Mouse (Mus musculus) spleen, embryonic (tissue): ENCODE results near the gene Map1lc3a.

Experiments
- CTCF ChIA-PET: fragments of 350-600 bp; sonication (Branson Sonifier 250); formaldehyde crosslinking; loops from one replicate; lab custom pipeline; 2022; lab: Charles Lee

Map1lc3a gene

DNA sequence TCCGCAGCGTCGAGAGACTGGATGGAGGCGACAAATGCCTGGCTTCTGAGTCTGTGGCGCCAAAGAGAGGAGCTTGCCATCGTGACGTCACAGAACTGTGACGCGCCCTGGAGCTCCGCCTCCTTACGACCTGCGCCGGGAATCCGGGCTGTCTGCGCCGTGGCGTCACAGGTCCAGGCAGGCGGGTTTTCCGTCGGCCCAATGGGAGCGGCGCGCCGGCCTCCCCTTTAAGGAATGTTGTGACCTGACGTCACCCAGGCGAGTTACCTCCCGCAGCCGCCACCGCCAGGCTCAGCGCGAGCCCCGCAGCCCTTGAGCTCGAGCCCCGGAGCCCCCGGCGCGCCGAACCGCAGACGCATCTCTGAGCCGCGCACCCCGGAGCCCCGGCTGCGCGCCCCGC, at the start of gene Map1lc3a:
Map1lc3a (plus strand) TSS at position 103 of the 400 bp plus-strand sequence.
- CTCF ChIA-PET: no interaction called here

DNA sequence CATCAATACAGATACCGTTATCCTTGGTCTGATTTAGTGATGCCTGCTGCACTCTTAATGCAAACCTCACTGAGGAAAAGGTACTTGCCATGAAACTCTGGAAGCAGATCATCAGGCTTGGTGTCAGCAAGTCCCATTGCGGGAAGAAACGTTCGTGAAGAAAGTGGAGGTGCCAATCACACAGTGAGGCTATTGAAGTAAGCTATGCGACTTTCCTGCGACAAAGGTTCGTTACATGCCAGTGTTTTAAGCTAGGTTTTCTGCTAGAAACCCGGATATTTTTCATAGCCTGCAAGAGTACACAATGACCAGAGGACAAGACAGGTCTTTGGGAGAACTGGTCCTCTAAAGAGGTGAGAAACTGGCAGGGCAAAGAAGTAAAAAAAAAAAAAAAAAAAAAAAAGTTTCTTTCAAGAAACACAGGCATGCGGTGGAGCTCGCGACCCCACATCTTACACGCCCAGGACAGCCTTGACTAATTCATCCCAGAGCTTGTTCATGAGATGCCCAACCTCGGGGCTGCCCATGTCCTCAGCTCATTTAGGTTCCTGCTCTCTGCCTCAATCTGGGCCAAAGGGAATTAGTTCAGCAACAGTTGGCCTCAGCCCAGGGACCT, 40.2 kb upstream of the Map1lc3a start:
- CTCF ChIA-PET: interaction anchor here (0.6 kb wide), 2 partner anchors 145 to 165 kb away, joined by 3 to 4 read pairs; no protein-coding TSS in a partner anchor

DNA sequence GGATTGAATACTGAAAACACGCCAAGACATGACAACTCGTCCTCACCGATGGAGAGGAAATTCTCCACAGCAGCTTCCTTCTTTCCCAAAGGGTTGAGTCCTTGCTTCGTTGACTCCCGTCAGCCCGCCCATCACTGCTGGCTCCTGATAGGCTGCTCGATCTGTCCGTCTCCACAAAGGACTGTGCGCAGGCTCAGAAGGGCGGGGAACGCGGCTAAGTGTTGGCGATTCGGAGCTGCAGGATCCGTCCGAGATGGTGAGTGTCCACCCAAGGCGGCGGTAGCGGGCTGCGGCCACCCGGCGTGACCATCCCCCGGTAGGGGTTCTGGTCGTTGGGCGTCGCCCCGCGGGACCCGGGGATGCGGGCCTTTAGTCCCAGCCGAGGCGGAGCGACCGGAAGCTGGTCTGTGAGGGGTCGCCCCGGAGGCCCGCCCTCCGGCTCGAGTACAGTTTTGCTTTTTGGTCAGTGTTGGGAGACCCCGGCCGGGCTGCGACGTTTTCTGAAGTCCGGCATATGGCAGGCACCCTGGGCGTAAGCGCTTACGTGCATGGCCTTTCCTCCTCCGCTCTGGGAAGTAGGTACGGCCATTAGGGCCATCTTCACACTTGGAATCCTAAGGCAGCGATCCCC, 39.6 kb upstream of the Map1lc3a start, which contains the start of gene Dynlrb1:
Dynlrb1 (plus strand) TSS at position 172 of the 631 bp plus-strand sequence.
- CTCF ChIA-PET: interaction anchor here (0.6 kb wide), 2 partner anchors 145 to 164 kb away, joined by 3 to 4 read pairs; no protein-coding TSS in a partner anchor

GRCm38 (mm10) chr2:155237276-155237675, 38.8 kb upstream of the Map1lc3a start:
- CTCF ChIA-PET: no interaction called here

DNA sequence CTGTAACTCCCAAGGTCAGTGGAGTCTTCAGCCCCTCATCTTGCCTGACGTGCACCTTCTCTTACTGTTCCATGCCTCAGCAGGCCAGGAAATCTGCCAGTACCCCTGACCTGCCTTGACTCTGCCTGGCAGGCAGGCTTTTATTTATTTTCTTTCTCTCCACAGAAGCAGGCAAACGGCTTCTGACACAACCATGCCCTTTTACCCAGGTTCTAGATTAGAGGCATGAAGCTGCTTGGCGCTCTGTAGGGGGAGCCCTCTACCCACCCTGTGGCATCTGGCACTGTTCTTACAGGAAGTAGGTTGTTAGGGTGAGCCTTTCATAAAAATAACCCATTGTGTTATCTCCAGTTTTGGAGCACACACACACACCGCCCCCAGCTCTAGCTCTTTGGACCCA, 35.2 kb upstream of the Map1lc3a start:
- CTCF ChIA-PET: interaction anchor here (0.7 kb wide), 2 partner anchors 137 to 162 kb away, joined by 3 read pairs; no protein-coding TSS in a partner anchor

- CTCF ChIA-PET: interaction anchor here (0.5 kb wide), 1 partner anchor 118 kb away, joined by 4 read pairs; no protein-coding TSS in a partner anchor
Measured at GRCm38 (mm10) chr2:155242296-155242855, 33.7 kb upstream of the Map1lc3a start.

DNA sequence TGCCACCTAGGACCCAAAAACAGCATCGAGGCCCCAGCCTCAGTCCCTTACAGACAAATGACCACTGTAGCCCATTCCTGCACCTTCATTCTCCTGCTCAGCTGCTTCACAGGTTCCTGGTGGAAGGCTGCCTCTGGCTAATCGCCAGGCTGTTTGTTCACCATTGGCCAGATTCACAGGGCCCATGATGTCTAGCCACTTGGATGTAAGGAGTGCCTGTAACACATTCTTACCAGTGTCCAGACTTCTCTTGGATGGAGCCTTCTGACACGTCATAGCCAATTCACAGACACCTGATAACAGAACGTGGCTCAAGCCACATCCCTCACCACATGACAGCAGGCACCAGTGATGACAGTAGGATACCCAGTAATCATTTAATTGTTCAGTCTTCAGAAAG, 29.9 kb upstream of the Map1lc3a start:
- CTCF ChIA-PET: interaction anchor here (0.7 kb wide), 1 partner anchor 160 kb away, joined by 3 read pairs; no protein-coding TSS in a partner anchor

DNA sequence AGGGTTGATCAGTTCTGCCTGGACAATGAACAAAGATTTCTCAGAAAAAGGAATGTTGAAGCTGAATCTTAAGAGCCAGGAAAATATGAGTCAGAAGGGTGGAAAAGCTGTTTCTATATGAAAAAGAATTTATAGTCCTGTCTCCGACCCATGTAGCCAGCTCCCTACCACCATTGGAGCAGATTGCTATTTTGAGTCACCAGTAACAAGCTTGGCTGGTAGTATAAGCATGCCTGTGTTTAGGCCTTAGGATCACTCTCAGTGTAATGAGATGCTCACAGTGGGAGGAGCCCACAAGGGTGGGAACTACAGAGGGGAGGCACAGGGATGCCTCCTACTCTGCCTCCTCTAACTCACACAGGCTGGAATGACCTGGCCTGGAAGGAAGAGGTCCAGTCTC, 27.9 kb upstream of the Map1lc3a start:
- CTCF ChIA-PET: no interaction called here

DNA sequence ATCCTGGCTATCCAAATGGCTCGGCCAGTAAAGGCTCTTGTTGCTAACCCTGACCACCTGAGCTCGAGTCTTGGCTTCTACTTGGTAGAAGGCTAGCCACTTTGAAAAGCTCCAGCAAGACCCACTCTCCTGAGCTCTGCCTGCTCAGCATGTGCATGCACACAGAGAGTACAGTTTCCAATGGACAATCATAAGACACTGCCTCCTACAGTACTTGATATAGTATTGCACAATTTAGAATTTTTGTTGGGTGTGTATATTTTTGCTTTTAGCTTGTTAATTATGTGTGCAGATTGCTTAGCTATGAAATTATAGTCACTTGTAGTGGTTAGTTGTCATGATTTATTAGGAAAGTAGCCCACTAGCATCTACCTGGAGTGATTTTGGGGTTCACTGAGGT, 27.4 kb upstream of the Map1lc3a start:
- CTCF ChIA-PET: no interaction called here

DNA sequence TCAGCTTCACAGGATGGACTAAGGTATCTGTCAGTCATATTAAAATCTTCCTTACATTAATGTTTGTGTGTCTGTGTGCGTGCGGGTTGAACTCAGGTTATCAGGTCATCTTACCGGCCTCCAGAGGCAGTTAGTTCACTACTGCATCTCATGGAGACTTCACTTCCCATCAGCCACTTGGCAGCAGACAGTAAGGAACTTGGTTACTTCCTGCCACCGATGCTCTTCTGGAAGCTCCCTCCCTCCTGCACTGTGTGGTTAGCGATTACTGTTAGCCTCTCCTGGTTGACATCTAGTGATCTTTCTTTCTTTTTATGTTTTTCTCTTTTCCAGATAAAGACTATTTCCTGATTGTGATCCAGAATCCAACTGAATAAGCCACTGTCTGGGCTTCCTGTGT, 26.5 kb upstream of the Map1lc3a start:
- CTCF ChIA-PET: no interaction called here

DNA sequence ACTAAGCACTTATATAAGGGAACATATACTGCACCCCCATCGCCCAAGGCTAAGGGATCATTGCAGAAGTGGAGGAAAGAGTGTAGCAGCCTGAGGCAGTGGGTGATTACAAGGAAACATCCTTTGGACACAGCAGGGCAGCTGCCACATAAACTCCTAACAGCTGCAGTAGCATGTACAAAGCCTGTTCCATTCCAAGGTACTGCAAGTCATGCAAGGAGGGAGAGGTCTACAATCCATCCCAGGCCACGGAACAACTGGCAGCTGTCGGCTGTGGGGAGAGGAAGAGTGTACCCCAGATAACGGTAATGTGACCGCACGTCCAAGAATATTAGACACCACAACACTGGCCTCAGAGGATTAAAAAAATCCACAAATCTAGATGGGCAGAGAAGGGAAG, 10.6 kb upstream of the Map1lc3a start:
- CTCF ChIA-PET: no interaction called here

DNA sequence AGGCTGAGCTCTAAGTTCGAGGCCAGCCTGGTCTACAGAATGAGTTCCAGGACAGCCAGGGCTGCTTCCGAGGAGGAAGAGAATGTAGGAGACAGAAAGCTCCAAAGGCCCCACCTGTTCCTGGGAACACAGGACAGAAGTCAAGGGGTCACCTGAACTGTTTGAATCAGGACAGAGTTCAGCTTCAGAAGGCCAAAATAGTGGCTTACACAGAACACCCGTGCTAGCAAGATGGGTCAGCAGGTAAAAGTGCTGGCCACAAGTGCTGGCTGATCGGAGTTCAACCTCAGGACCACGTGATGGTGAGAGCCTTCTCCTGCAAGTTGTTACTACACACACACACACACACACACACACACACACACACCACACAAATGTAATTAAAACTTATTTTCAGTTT, 9.2 kb upstream of the Map1lc3a start:
- CTCF ChIA-PET: interaction anchor here (0.7 kb wide), 2 partner anchors 58 to 194 kb away, joined by 4 to 6 read pairs; no protein-coding TSS in a partner anchor

GRCm38 (mm10) chr2:155271957-155272356, 4.1 kb upstream of the Map1lc3a start:
- CTCF ChIA-PET: no interaction called here

- CTCF ChIA-PET: no interaction called here
Measured at GRCm38 (mm10) chr2:155272396-155273170, 3.5 kb upstream of the Map1lc3a start.

GRCm38 (mm10) chr2:155273603-155274002, 2.5 kb upstream of the Map1lc3a start:
- CTCF ChIA-PET: interaction anchor here (0.7 kb wide), 1 partner anchor 64 kb away, joined by 3 read pairs; no protein-coding TSS in a partner anchor

DNA sequence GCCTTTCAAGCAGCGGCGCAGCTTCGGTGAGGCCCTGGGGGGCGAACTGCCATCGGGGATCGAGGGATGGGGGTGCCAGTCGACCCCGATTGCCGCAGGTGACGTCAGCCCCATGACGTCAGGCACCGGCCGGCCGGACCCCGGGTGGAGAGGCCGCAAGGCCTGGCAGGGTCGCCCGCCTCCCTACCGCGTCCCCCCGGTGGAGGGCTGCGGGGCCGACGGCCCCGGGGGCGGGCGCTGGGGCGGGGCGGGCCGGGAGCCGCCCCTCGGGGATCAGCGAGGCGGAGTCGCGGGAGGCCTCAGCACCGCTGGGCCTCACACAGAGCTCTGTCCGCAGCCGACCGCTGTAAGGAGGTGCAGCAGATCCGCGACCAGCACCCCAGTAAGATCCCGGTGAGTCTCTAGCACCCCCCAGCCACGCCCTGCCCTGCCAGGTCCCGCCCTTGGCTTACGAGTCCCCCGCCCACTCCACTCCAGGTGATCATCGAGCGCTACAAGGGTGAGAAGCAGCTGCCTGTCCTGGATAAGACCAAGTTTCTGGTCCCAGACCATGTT, 601 bp downstream of the Map1lc3a start:
- CTCF ChIA-PET: no interaction called here

GRCm38 (mm10) chr2:155277721-155278120, 1.6 kb downstream of the Map1lc3a start:
- CTCF ChIA-PET: no interaction called here

DNA sequence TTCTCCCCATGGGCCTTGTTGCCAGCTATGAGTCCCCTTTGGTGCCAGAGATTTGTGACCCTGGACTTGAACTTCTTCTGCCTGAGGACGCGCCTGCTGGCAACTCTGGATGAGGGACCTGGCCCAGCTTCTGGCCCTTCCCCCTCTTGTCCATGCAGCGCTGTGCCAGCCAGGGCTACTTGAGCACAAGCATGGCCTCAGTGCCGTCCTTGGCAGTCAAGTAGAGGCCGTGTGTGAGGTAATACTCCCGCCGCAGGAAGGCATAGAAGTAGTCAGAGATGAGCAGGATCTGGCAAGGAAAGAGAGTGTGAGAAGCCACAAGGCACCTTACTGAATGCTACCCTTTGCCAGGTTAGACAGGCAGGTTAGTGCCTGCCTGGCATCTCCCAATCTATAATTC, 2.3 kb downstream of the Map1lc3a start:
- CTCF ChIA-PET: no interaction called here

DNA sequence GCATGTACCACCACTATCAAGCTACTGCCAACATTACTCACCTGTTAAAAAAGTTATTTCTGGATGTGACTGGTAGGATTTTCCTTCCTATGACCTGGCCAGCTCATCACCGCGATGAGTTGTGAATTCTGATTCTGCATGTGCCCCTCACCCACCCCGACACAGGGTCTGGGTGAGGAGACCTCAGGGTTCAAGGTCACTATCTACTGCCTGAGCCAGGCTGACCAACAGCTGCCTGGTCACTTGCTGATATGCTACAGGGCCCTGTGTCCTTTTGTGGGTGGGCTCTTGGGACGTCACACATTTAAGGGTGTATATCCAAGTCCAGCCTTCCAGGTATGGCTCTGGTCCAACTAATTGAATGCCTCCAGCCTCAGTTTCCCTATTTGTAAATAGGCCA, 3.1 kb downstream of the Map1lc3a start:
- CTCF ChIA-PET: no interaction called here

DNA sequence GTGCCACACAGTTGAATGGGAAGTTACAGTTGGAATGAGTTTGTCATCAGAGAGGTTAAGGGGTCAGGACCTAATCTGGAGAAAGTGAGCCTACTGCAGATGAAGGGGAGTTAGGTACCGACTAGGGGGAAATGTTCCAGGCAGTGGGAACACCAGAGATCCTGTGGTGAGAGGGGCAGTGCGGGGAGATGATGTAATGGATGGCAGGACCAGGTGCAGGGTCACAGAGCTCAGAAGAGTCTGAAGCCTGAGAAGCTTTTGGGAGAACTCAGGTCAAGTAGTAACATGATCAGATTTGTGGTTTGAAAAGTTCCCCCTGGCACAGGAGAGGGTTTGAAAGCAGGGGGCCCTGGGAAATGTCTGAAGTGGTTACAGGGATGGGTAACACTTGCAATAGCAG, 4.0 kb downstream of the Map1lc3a start:
- CTCF ChIA-PET: no interaction called here

- CTCF ChIA-PET: no interaction called here
Measured at GRCm38 (mm10) chr2:155283793-155284192, 7.7 kb downstream of the Map1lc3a start.
